Mouse (Mus musculus) liver, embryonic 14.5 days (tissue): ENCODE results near the gene Rho.

Source experiments
- CTCF ChIP-seq: IDR thresholded peaks from 2 replicates; pipeline ENCODE4 v1.5.1; 2016; ENCODE audit warnings: antibody characterized with exemption, low read depth, control low read depth
- EP300 ChIP-seq: IDR thresholded peaks from 2 replicates; pipeline ENCODE4 v1.6.1; 2016; ENCODE audit warnings: antibody characterized with exemption, low read depth

GRCm38 (mm10) chr6:115977810-115978209 is 46.3 kb downstream of the Rho start:
- TF ChIP-seq CTCF (no peak), EP300 (no peak)
